Mouse (Mus musculus) T-helper 2 cell (primary cell): ENCODE data around the gene Mst1r.

ENCODE experiments used
- in situ Hi-C: fragments of 300-600 bp; cut with MboI, MseI; formaldehyde crosslinking; loops from one replicate; pipeline ENCODE4 v1.15.1; 2025; ENCODE audit warnings: high pct_unique_total_duplicates

Gene Mst1r

DNA sequence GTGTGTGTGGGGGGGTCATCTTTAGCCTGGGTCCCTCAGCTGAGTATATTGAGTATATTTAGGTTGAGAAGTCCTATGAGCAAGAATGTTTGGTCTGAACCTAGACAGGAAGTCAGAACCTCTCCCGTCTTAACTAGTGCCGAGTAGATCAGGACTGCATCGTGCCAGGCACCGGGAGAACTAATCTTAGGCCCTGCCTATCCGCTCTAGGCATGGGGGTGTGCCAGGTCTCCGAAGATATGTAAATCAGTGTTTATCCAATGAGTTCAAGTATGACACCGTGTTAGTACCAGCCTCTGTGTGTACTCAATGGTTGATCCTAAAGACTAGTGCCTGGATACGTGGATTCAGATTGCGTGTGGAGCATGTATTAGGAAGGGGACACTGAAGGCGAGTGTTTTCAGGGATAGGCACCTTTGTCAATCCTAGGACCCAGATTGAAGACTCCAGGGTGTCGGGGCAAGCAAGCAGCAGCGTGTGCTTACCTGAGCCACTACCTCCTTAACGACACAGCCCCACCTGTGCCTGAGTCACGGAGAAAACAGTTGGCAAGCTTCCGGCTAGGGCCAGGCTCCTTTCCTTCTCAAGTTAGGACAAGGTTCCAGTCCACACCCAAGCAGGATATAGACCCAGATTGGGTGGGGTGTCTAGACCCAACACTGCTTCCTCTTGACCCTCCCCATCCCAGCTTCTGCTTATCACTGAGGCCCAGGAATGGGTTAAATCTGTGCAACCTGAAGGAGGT is 3.5 kb downstream of the Mst1r start:
- in situ Hi-C loops: loop anchor here (10.0 kb wide), 1 partner anchor 1025 kb away; the partner anchor contains the start of gene Uqcrc1

DNA sequence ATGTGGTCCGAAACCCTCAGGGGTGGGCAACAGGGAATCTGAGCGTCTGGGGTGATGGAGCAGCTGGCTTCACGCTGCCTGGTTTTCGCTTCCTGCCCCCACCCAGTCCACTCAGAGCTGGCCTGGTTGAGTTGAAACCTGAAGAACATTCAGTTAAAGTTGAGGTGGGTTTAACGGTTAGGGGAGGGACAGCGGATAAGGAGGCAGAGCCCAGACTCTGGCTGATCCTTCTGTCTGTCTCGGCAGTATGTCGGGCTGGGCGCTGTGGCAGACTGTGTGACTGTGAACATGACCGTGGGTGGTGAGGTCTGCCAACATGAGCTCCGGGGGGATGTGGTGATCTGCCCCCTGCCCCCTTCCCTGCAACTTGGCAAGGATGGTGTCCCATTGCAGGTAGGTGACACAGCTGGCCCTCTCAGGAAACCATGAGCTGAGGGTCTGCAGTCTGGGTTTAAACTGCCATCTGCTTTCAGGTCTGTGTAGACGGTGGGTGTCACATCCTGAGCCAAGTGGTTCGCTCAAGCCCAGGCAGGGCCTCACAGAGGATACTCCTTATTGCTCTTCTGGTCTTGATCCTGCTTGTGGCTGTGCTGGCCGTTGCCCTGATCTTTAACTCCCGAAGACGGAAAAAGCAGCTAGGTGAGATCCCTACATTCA is 8.2 kb downstream of the Mst1r start:
- in situ Hi-C loops: loop anchor here (10.0 kb wide), 1 partner anchor 1020 kb away; the partner anchor contains the start of gene Uqcrc1

DNA sequence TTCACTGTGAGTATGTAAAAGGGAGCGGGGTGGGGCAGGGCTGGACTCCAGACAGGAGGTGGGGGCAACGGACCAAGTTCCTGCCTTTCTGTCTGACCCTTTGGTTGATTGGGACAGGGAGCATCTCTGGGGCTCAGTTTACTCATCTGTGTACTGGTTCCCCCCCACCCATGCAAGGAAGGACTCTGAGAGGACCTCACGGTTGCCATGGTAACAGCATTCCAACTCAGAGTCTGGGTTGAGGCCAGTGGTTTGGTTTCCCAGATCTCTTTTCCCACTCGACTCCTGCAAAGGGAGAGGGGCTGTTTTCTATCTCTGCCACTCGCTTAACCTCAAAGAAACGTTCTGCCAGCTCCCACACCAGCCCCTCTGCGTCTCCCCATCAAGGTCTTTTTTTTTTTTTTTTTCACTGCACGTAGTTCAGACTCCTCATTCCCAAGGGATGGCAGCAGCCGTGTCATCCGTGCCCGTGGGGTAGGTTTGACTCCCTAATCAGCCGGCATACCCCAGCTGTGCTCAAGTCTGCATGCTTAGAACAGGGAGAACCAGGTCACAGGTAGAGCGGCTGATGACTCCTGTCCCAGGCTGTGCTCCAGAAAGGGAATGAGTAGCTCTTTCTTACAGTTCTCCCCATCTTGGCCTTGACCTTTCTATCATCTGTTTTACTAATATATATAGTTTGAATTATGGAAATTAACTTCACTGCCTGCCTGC is 11.4 kb downstream of the Mst1r start:
- in situ Hi-C loops: loop anchor here (10.0 kb wide), 1 partner anchor 1017 kb away; the partner anchor contains the start of gene Uqcrc1

DNA sequence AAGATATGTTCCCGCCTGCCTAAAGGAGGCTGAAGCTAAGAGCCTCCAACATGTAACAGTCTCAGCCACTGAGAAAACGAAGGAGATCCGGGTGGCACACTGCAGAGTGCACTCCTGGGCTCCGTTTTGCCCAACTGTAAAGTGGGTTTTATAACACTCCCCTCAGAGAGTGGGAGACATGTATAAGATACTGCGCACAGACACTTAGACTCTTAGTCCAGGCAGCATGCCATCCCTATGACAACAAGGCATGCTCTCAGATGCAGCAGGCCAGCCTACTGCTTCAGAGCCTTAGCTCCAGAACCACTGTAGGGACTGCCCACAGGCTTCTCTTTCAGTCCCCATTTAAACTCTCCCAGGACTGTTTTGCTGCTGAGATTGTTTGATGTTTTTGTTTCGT is 12.2 kb downstream of the Mst1r start:
- in situ Hi-C loops: loop anchor here (10.0 kb wide), 1 partner anchor 1016 kb away; the partner anchor contains the start of gene Uqcrc1

GRCm38 (mm10) chr9:107919441-107919840 is 12.8 kb downstream of the Mst1r start:
- in situ Hi-C loops: loop anchor here (10.0 kb wide), 1 partner anchor 1015 kb away; the partner anchor contains the start of gene Uqcrc1

GRCm38 (mm10) chr9:107923021-107923420 is 16.3 kb downstream of the Mst1r start:
- in situ Hi-C loops: no loop called here

DNA sequence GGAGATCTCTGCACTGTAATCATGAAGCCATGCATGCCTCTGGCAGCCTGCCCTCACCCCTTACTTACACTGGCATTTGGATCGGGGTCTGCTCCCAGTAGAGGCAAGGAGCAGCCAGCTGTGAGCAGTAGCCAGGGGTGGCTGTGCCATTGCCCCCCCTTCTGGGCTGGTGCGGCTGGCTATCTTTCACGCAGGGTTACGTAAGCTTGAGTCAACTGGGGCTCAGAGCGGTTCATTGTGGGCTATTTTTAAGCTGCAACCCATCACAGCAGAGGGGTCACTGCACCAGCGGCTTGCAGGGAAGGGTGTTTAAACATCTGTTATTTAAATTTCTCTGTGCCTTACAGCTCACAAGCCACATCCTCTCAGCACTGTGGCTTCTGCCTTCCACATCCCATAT is 17.3 kb downstream of the Mst1r start:
- in situ Hi-C loops: no loop called here

DNA sequence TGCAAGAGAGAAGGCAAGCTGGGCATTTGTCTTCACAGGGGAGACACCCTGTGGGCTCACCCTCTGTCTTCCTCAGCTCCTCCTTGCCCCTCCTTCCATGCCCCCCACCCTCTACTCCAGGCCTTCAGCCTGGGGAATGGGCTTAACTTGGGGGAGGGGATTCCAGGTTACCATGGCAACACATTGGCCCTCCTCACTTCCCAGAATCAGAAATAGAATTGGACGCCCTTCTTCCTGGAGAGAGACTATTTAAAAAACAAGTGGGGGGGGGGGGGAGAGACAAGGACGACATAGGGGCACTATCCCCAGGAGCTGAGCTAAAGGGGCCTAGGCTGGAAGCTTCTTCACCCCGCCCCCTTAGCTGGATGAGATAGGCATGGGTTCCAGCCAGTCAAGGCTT is 18.6 kb downstream of the Mst1r start:
- in situ Hi-C loops: no loop called here

DNA sequence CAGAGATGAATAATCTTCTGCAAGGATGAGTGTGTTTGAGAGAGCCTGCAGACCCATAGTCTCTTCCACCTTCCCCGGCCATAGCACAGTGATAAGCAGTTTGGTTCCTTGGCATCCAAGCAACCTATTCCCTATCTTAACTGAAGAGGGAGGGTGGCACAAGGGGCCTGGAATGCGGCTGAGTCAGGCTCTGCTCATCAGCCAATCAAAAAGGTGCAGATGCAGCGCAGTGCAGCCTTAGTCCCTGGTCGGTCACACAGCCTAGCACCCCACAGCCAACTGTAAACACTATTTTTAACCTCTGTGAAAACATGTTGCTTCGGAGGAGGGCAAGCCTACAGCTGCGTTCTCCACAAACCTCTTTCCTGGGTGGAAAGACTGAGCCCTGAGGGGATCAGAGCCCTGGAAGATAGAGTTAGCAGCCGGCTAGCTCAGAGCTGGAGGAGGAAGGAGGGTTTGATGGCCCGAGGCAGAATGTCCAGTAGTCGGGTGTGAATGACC is 20.3 kb downstream of the Mst1r start:
- in situ Hi-C loops: no loop called here

DNA sequence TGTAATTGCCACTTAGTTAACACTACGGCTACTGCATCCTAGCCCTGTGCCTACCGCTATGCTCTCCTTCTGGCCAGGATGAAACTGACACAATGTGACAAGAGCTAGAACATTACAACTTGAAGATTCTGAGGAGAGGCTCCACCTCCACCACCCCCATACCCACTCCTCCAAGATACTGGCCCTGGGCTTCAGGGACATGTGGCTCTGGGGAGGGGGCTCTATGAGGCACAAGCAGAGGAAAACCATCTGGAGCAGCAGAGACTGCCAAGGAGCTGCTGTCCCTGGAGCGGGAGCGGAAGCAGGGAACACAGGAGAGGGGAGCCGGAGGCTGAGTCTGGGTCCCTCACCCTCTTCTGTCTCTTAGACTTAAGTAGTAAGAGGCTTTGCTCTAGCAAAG is 21.1 kb downstream of the Mst1r start:
- in situ Hi-C loops: no loop called here

GRCm38 (mm10) chr9:107928169-107928568 is 21.5 kb downstream of the Mst1r start, which contains the start of gene Actl11:
Actl11 (plus strand) TSS chr9:107928469.
- in situ Hi-C loops: no loop called here

GRCm38 (mm10) chr9:107932221-107932620 is 25.5 kb downstream of the Mst1r start:
- in situ Hi-C loops: no loop called here

DNA sequence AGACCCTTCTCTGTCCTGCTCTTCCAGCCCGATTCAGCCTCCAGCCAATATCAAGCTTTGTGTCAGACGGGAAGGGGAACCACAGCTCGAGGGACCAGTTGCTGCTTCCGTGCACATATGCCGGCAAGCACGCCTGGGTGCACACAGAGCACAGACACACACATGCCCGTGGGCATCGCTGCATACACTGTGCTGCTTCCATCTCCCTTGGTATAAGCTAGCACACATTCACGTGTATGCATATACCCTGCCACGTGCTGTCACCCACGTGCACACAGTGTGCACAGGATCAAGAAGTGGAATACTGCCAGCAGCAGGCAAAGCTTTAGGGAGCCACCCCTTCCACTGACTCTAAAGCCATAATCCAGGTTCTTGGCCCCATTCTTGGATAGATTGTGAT is 27.5 kb downstream of the Mst1r start:
- in situ Hi-C loops: no loop called here

GRCm38 (mm10) chr9:107935374-107935773 is 28.7 kb downstream of the Mst1r start, which contains the start of gene Camkv:
Camkv (plus strand) TSS chr9:107935674.
- in situ Hi-C loops: no loop called here

GRCm38 (mm10) chr9:107935790-107936214 is 29.1 kb downstream of the Mst1r start:
- in situ Hi-C loops: no loop called here

- in situ Hi-C loops: no loop called here
Measured at GRCm38 (mm10) chr9:107936215-107936822, 29.6 kb downstream of the Mst1r start.

- in situ Hi-C loops: no loop called here
Measured at GRCm38 (mm10) chr9:107936831-107937230, 30.2 kb downstream of the Mst1r start.

DNA sequence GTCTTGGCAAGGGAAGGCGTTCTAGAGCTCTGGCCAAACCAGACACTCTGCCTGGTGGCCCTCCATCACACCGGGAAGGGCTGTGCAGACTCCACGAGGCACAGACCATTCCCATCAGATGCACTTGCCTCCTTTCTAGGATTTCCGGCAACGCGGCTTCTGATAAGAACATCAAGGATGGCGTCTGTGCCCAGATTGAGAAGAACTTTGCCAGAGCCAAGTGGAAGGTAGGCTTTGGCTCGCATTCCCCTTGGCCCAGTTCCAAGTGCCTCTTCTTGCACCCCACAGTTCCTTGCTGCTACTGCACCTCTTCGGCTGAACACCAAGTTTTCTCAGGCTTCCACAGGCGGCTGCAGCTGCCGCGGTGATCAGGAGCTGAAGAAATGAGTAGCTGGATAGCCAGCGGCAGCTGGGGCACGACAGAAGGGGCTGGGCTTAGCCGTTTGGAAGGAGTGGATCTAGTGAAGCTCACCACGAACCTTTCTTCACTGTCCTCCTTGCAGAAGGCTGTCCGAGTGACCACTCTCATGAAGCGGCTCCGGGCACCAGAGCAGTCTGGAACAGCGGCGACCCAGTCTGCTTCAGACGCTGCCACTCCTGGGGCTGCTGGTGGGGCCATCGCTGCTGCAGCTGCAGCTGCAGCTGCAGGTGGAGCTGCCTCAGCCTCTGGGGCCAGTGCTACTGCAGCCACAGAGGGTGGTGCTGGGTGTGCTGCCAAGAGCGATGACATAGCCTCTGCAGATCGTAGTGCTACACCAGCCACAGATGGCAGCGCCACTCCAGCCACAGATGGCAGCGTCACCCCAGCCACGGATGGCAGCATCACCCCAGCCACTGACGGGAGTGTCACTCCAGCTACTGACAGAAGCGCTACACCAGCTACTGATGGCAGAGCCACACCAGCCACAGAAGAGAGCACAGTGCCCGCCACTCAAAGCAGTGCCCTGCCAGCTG is 40.8 kb downstream of the Mst1r start:
- in situ Hi-C loops: no loop called here

- in situ Hi-C loops: no loop called here
Measured at GRCm38 (mm10) chr9:107949184-107949921, 42.7 kb downstream of the Mst1r start.

GRCm38 (mm10) chr9:107949922-107950235 is 43.2 kb downstream of the Mst1r start, which contains the start of gene Traip:
Traip (plus strand) TSS chr9:107950136.
- in situ Hi-C loops: no loop called here
